Mouse (Mus musculus): ENCODE data around the gene Rpf2. TPM values are rescaled to one million over a fixed set of nuclear protein-coding genes. Genes with fewer than 3 reads are reported as not detected.

Rpf2 gene
- total and polyA plus RNA-seq, 3 experiments, result 78.2 to 174 (median 101) TPM

DNA sequence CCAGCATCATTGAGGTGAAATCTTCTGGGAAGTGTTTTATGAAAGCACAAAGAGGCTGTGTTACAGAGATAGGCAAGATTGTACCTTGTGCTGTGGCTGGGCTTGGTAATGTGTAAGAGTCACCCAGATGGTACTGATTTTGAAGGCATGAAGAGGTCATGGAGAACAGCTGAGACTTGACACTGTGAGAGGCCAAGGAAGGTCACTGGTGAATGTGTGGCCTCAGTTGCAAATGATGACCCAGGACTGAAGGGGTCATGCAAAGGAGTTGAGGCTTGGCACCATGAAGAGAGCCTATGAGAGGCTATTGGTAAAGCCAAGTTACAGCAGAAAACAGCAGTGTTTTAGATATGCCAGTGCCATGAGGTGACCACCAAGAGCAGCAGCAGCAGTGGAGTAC is 60.9 kb downstream of the Rpf2 start:
- peaks cover 5 to 16% of the 10 kb centered on the region in 2 experiments; a peak in 3 of 4 replicates for H3K4me1 ChIP-seq (ENCODE audit: control insufficient read depth in 1 of 2, insufficient read depth in 2 of 2)
- in situ Hi-C loops (cut with MboI; ENCODE audit: low pct_ligation_motif_present, low pct_unique_long_range_greater_than_20kb, low sequenced_read_pairs), result loop anchor here (10.0 kb wide), 1 partner anchor 131 kb away; no protein-coding TSS in a partner anchor
- dilution Hi-C loops (cut with MboI; ENCODE audit: extremely low pct_ligation_motif_present, extremely low pct_unique_long_range_greater_than_20kb, low sequenced_read_pairs), result no loop called here
- no peaks in the 10 kb centered on the region for H3K27me3 ChIP-seq (replicated peaks)
- H3K9me3 ChIP-seq (replicated peaks; ENCODE audit: low read length), result no peaks in the 10 kb centered on the region
- H3K36me3 ChIP-seq (replicated peaks in 1 of 2; ENCODE audit: control insufficient read depth in 1 of 2, insufficient read depth in 1 of 2, low read length in 1 of 2), result no peaks in the 10 kb centered on the region
- no peak overlapping the region for H3K4me3 ChIP-seq (replicated peaks in 1 of 3; ENCODE audit: low read depth in 2 of 3, low read length in 2 of 3, poor library complexity in 1 of 3)
- no peak overlapping the region for H3K9ac ChIP-seq (ENCODE audit: insufficient read depth, low read depth)
- DNase-seq (ENCODE audit: extremely low read depth), result no peak
- TF ChIP-seq ZC3H11A (IDR thresholded peaks at IDR 0.05; ENCODE audit: low read depth, low read length) (no peak), NELFE (IDR thresholded peaks at IDR 0.05; ENCODE audit: low read depth, low read length) (no peak), ZMIZ1 (IDR thresholded peaks at IDR 0.05; ENCODE audit: low read depth, low read length) (no peak), ZNF384 (IDR thresholded peaks at IDR 0.05; ENCODE audit: low read depth, low read length) (no peak), MXI1 (IDR thresholded peaks at IDR 0.05; ENCODE audit: low read depth, low read length) (no peak), ETS1 (conservative IDR thresholded peaks at IDR 0.05; ENCODE audit: low read depth, low read length) (no peak), IRF4 (IDR thresholded peaks at IDR 0.05; ENCODE audit: low read depth, low read length) (no peak), POLR2A (IDR thresholded peaks at IDR 0.05; ENCODE audit: low read depth, low read length) (no peak), POLR2AphosphoS2 (IDR thresholded peaks at IDR 0.05; ENCODE audit: low read depth, low read length) (no peak), USF2 (conservative IDR thresholded peaks at IDR 0.05; ENCODE audit: low read depth, low read length) (no peak), MEF2A (IDR thresholded peaks at IDR 0.05; ENCODE audit: borderline replicate concordance, low read depth, low read length) (no peak), JUND (conservative IDR thresholded peaks at IDR 0.05; ENCODE audit: low read depth, low read length) (no peak), PAX5 (IDR thresholded peaks at IDR 0.05; ENCODE audit: low read length) (no peak), GABPA (IDR thresholded peaks at IDR 0.05; ENCODE audit: insufficient replicate concordance, low read depth, low read length) (no peak), EP300 (IDR thresholded peaks at IDR 0.05; ENCODE audit: low read length) (no peak), CHD2 (IDR thresholded peaks at IDR 0.05; ENCODE audit: low read length) (no peak)
- H3K4me2 ChIP-seq (ENCODE audit: insufficient read depth, low read depth, poor library complexity, severe bottlenecking), result no peak overlapping the region
- H3K27ac ChIP-seq (ENCODE audit: insufficient read depth, low read depth), result no peak overlapping the region
- H3K79me2 ChIP-seq (replicated peaks; ENCODE audit: control insufficient read depth, extremely low read depth, insufficient read depth, poor library complexity, severe bottlenecking), result no peaks in the 10 kb centered on the region

GRCm38 (mm10) chr10:40180011-40180410 is 66.8 kb downstream of the Rpf2 start:
- TF ChIP-seq MAZ (IDR thresholded peaks at IDR 0.05; ENCODE audit: low read depth, low read length), result no peak
- no peak for TF ChIP-seq NRF1 (IDR thresholded peaks at IDR 0.05; ENCODE audit: low read depth, low read length)
- TF ChIP-seq ZC3H11A (IDR thresholded peaks at IDR 0.05; ENCODE audit: low read depth, low read length), result no peak
- no peak for TF ChIP-seq ZKSCAN1 (IDR thresholded peaks at IDR 0.05; ENCODE audit: borderline replicate concordance, low read depth, low read length)
- TF ChIP-seq ZMIZ1 (IDR thresholded peaks at IDR 0.05; ENCODE audit: low read depth, low read length), result no peak
- TF ChIP-seq BHLHE40 (IDR thresholded peaks at IDR 0.05; ENCODE audit: low read depth, low read length), result no peak
- no peak for TF ChIP-seq TCF12 (IDR thresholded peaks at IDR 0.05; ENCODE audit: low read depth, low read length)
- no peak for TF ChIP-seq MEF2A (IDR thresholded peaks at IDR 0.05; ENCODE audit: borderline replicate concordance, low read depth, low read length)
- no peak for TF ChIP-seq TBP (conservative IDR thresholded peaks at IDR 0.05; ENCODE audit: low read depth, low read length)
- no peak for TF ChIP-seq JUND (conservative IDR thresholded peaks at IDR 0.05; ENCODE audit: low read depth, low read length)
- no peak for TF ChIP-seq USF2 (conservative IDR thresholded peaks at IDR 0.05; ENCODE audit: low read depth, low read length)
- no peak for TF ChIP-seq ZNF384 (IDR thresholded peaks at IDR 0.05; ENCODE audit: low read depth, low read length)
- no peak for TF ChIP-seq IRF4 (IDR thresholded peaks at IDR 0.05; ENCODE audit: low read depth, low read length)
- DNase-seq (ENCODE audit: extremely low read depth), result no peak
- dilution Hi-C loops (cut with MboI; ENCODE audit: extremely low pct_ligation_motif_present, extremely low pct_unique_long_range_greater_than_20kb, low sequenced_read_pairs), result no loop called here

More at GRCm38 (mm10) chr10:40180011-40180410, 66.8 kb downstream of the Rpf2 start:
- Histone ChIP-seq H3K36me3 (replicated peaks in 1 of 2; ENCODE audit: control insufficient read depth in 1 of 2, insufficient read depth in 1 of 2, low read length in 1 of 2) (no peaks in the 10 kb centered on the region), H3K4me1 (ENCODE audit: control insufficient read depth in 1 of 2, insufficient read depth in 2 of 2) (no peaks in the 10 kb centered on the region), H3K27me3 (replicated peaks) (no peaks in the 10 kb centered on the region), H3K9ac (ENCODE audit: insufficient read depth, low read depth) (no peak overlapping the region), H3K4me3 (replicated peaks in 1 of 3; ENCODE audit: low read depth in 2 of 3, low read length in 2 of 3, poor library complexity in 1 of 3) (no peak overlapping the region), H3K4me2 (ENCODE audit: insufficient read depth, low read depth, poor library complexity, severe bottlenecking) (no peak overlapping the region), H3K79me2 (replicated peaks; ENCODE audit: control insufficient read depth, extremely low read depth, insufficient read depth, poor library complexity, severe bottlenecking) (no peaks in the 10 kb centered on the region), H3K9me3 (replicated peaks; ENCODE audit: low read length) (no peaks in the 10 kb centered on the region), H3K27ac (ENCODE audit: insufficient read depth, low read depth) (no peak overlapping the region)
- in situ Hi-C loops (cut with MboI; ENCODE audit: low pct_ligation_motif_present, low pct_unique_long_range_greater_than_20kb, low sequenced_read_pairs), result loop anchor here (5.0 to 10.0 kb wide), 2 partner anchors 33 to 125 kb away; no protein-coding TSS in a partner anchor
